Mouse (Mus musculus): Measurements from ENCODE around the gene Kcnab2.
A peak's percentile ranks its signal among the peaks of the same experiment; 100 is the strongest.

Gene Kcnab2

GRCm38 (mm10) chr4:152451371-152451770 is 26.3 kb downstream of the Kcnab2 start:
- no peak for DNase-seq (ENCODE audit: low spot score)

DNA sequence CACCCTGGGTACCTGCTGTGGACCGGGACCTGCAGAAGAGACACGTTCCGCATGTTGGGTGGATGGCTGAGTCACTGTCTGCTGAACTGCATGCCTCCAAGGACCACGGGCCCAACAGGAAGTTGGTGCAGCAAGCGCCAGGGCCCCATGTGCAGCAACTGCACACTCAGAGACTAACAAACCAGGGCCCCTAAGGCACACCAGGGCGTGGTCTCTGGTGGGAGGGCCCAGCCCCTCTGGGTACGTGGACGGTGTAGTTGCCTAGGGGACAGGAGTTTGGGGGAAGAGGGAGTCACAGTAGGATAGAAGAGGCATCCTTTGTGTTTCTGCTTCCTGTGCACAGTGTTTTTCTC is 29.0 kb downstream of the Kcnab2 start:
- no peak for DNase-seq (ENCODE audit: low spot score)

DNA sequence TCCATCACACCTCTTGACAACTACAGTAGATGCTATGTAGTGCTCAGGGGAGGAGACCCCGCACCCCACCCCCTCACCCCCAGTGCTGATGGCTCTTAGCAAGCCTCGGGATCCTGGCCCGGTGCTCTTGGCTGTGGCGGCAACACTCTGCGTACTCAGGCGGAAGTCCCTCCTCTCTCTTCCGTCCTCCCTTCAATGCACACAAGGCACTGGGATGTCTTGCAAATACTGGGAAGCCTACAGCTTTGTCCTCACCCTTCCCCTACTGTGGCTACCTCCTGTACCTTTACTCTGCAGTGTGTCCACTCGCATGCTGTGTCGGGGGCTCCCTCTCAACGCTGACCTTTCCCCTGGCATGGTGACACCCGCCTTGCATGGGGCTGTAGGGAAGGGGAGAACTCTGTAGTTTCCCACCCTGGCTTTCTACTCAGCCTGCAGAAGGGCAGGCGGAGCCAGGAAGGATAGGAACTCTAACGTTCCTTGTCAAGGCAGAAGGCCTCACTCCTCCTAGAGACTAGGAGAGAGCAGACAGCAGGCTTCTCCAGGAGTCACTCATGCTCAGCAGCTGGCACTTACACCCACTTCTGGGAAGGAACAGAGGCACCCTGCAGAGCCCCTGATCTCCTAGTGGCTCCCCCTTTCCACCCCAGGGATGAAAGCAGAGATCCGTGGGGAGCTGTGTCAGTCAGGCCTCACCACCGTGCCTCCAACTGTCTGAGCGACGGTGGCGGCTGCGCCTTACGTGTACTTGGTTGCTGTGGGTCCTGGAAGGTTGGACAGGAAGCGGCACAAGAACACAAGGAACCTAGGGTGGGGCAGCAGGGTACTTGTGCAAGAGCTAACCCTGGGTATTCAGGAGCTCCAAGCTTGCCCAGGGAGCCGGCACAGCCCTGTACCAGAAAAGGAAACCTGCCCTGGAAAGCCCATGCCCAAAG is 29.7 kb downstream of the Kcnab2 start:
- DNase-seq (ENCODE audit: low spot score): no peak

GRCm38 (mm10) chr4:152446178-152446577 is 31.5 kb downstream of the Kcnab2 start:
- no peak for DNase-seq (ENCODE audit: low spot score)

- DNase-seq (ENCODE audit: low spot score): no peak
Observed at GRCm38 (mm10) chr4:152441536-152441935, 36.1 kb downstream of the Kcnab2 start.

GRCm38 (mm10) chr4:152440882-152441281 is 36.8 kb downstream of the Kcnab2 start:
- no peak for DNase-seq (ENCODE audit: low spot score)

DNA sequence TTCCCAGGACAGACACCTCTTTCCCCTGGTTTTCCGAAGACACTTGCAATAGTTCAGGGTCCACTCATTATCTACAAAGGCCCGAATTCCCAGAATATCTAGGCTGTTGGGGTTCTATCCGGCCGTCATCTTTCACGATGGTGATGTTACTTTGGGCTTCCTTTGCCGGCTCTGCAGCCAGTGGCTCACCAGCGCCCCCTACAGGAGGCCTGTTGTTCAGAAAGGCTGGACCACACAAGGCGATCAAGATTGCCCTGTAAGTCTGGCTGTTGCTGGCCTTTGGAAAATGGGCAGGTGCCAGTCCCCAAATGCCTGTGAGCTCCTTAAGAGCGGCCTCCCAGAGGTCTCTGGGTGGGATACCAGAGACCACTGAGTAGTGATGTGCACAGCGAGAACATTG is 42.4 kb downstream of the Kcnab2 start:
- DNase-seq (ENCODE audit: low spot score): peak; percentile 48

DNA sequence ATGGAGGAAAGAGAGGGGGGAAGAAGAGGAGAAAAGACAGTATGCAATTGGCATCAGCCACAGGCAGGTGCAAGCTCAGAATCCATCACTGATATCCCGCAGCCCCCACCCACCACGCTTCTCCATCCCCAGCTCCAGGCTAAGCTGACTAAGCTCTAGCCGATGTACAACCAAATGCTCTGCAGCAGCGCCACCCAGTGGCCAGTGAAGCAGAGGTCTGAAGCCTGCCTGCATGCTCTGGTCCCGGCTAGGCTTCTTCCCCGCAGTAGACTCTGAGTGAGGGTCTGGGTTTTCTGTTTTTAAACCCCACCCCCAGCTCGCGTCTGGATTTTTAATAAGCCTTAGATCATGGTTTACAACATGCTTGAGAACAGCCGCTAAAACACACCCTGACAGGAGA is 42.8 kb downstream of the Kcnab2 start:
- peak; percentile 64 for DNase-seq (ENCODE audit: low spot score)

GRCm38 (mm10) chr4:152432308-152432707 is 45.4 kb downstream of the Kcnab2 start:
- no peak for DNase-seq (ENCODE audit: low spot score)

DNA sequence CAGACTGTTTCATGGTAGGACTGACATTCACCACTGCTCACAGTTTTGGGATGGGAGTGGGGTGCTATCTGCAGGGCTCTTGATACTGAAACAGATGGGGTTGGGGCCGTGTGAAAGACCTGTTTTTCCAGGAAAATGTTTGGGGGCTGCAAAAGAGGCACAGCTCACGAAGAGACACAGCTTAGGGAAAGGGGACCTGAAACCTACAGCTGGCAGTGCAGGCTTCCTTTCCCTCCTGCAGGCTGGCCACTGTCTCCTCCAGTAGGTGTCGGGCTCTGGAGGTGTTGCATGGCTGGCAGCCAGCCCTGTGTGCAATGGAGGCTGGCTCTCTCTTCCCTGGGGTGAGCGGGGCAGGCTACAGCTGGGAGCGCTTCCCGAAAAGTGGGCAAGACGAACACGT is 49.4 kb downstream of the Kcnab2 start:
- DNase-seq (ENCODE audit: low spot score): no peak

GRCm38 (mm10) chr4:152424922-152425321 is 52.7 kb downstream of the Kcnab2 start:
- no peak for DNase-seq (ENCODE audit: low spot score)

- DNase-seq (ENCODE audit: low spot score): peak; percentile 10
Observed at GRCm38 (mm10) chr4:152424341-152424740, 53.3 kb downstream of the Kcnab2 start.

- DNase-seq (ENCODE audit: low spot score): no peak
Observed at GRCm38 (mm10) chr4:152423576-152423975, 54.1 kb downstream of the Kcnab2 start.

- no peak for DNase-seq (ENCODE audit: low spot score)
Observed at GRCm38 (mm10) chr4:152418229-152419060, 59.2 kb downstream of the Kcnab2 start.

DNA sequence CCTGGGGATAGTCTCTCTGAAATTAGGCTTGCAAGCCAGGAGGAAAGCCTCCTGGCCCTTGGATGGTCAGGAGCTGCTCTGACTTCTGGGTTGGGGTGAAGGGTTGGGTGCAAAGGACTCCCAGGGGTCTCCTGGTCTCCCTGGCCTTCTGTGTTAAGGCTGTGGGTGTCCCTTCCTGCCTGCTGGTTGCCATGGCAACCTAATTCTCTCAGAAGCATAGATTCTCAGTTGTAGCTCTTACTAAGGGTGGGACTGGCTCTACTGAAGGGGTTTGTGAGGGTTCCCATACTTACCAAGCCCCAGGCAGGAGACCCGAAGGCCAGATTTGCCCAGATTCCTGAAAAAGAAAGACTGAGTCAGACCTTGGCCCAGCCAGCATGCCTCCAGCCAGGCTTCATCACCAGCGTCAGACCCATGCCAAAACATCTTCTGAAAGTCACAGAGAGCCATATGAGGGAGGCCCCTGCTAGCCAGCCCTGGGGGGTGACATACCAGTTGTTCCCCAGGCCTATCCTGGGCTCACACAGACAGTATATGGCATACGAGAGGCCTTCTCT is 65.1 kb downstream of the Kcnab2 start:
- no peak for DNase-seq (ENCODE audit: low spot score)

DNA sequence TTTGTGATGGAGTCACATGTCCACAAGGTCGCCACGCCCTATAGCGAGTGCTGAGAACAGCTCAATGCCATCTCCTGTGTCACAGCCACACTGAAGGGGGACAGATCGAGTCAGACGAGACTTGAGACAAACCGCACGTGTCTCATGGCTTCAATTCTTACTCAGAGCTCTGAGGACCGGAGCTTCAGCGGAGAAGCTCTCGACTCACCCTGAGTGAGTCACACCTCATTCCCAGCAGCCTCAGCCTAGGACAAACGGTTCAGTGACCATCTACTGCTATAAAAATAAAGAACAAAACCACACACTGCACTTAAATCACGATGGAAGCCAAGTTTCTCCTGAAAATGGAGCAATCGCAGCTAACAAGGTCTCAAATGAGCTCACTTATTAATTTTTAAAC is 66.7 kb downstream of the Kcnab2 start:
- no peak for DNase-seq (ENCODE audit: low spot score)

GRCm38 (mm10) chr4:152406531-152406930 is 71.1 kb downstream of the Kcnab2 start:
- no peak for DNase-seq (ENCODE audit: low spot score)

GRCm38 (mm10) chr4:152405671-152406201 is 71.9 kb downstream of the Kcnab2 start:
- DNase-seq (ENCODE audit: low spot score): no peak

GRCm38 (mm10) chr4:152405143-152405542 is 72.5 kb downstream of the Kcnab2 start:
- no peak for DNase-seq (ENCODE audit: low spot score)

- no peak for DNase-seq (ENCODE audit: low spot score)
Observed at GRCm38 (mm10) chr4:152398926-152399325, 78.7 kb downstream of the Kcnab2 start.

- DNase-seq (ENCODE audit: low spot score): no peak
Observed at GRCm38 (mm10) chr4:152392627-152393026, 85.0 kb downstream of the Kcnab2 start.

DNA sequence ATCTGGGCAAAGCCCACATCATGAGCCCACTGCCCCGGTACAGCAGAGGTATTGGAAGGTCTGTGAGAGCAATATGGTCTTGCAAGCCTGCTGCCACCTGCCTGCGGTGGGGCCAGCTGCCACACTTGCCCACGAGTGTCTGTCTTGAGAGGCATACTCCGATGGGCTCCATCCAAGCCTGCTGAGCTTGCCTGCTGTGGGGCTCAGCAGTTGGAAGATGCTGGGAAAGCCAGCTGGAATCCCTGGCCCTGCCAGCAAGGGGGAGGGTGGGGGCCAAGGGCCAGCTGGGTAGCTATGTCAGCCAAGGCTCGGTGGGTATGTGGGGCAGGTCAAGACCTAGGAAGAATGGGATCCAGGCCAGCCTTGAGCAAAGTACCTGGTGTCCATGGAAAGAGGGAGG is 85.5 kb downstream of the Kcnab2 start:
- no peak for DNase-seq (ENCODE audit: low spot score)

GRCm38 (mm10) chr4:152385644-152386043 is 92.0 kb downstream of the Kcnab2 start:
- no peak for DNase-seq (ENCODE audit: low spot score)
